Mouse (Mus musculus) MEL (cell line): Measurements from ENCODE around the gene Ntn5. TPM values are rescaled to one million over a fixed set of nuclear protein-coding genes. Genes with fewer than 3 reads are reported as not detected.
A peak's percentile ranks its signal among the peaks of the same experiment; 100 is the strongest.

ENCODE experiments used
- DNase-seq: peaks from one replicate; pipeline ENCODE4 v3.0.0; 2011; ENCODE audit warnings: low read depth, low spot score
- H3K27ac ChIP-seq: 2 replicates; pipeline ENCODE4 v1.5.1; 2012; ENCODE audit warnings: low read depth, mild to moderate bottlenecking, control low read depth, low read length, moderate library complexity; ENCODE audit not compliant: control insufficient read depth
- H3K27me3 ChIP-seq, 2 experiments: fragments of 150-350 bp in 1 of 2; sonication (generic) in 1 of 2; 2 replicates each; pipeline ENCODE4 v1.6.1; 2012; ENCODE audit warnings: low read length in 2 of 2, mild to moderate bottlenecking in 2 of 2, improper control_type of control experiment in 1 of 2, moderate library complexity in 1 of 2; ENCODE audit not compliant: insufficient read depth in 2 of 2, control insufficient read depth in 1 of 2
- H3K36me3 ChIP-seq, 2 experiments: 2 replicates each; pipeline ENCODE4 v1.6.1; 2012 to 2014; ENCODE audit warnings: low read length in 2 of 2, improper control_type of control experiment in 1 of 2, inconsistent platforms in 1 of 2, mild to moderate bottlenecking in 1 of 2; ENCODE audit not compliant: insufficient read depth in 2 of 2, control insufficient read depth in 1 of 2
- H3K4me1 ChIP-seq, 2 experiments: fragments of 150-350 bp in 1 of 2; sonication (generic) in 1 of 2; 2 replicates each; pipeline ENCODE4 v1.6.1; 2012; ENCODE audit warnings: low read length in 2 of 2, improper control_type of control experiment in 1 of 2, mild to moderate bottlenecking in 1 of 2; ENCODE audit not compliant: insufficient read depth in 2 of 2, control insufficient read depth in 1 of 2
- H3K4me3 ChIP-seq, 2 experiments: fragments of 150-350 bp in 1 of 2; sonication (generic) in 1 of 2; 2 replicates each; pipeline ENCODE4 v1.5.1; 2012; ENCODE audit warnings: low read depth in 2 of 2, low read length in 2 of 2, mild to moderate bottlenecking in 2 of 2, moderate library complexity in 2 of 2, control low read depth in 1 of 2, improper control_type of control experiment in 1 of 2; ENCODE audit not compliant: control insufficient read depth in 1 of 2, insufficient read depth in 1 of 2
- H3K79me2 ChIP-seq: 2 replicates; pipeline ENCODE4 v1.6.1; 2012; ENCODE audit warnings: mild to moderate bottlenecking, low read length, moderate library complexity; ENCODE audit not compliant: control insufficient read depth, poor library complexity, insufficient read depth
- H3K9ac ChIP-seq: 2 replicates; pipeline ENCODE4 v1.6.1; 2012; ENCODE audit warnings: low read depth, mild to moderate bottlenecking, control low read depth, low read length, moderate library complexity; ENCODE audit not compliant: control insufficient read depth, poor library complexity, severe bottlenecking
- H3K9me3 ChIP-seq: fragments of 150-350 bp; sonication (generic); replicated peaks from 2 replicates; pipeline ENCODE4 v1.6.1; 2012; ENCODE audit warnings: mild to moderate bottlenecking, low read length, improper control_type of control experiment, moderate library complexity; ENCODE audit not compliant: insufficient read depth
- BHLHE40 ChIP-seq: IDR thresholded peaks from 2 replicates; pipeline ENCODE4 v1.6.1; 2012; ENCODE audit warnings: low read depth, mild to moderate bottlenecking, inconsistent platforms, low read length, improper control_type of control experiment, borderline replicate concordance
- CHD1 ChIP-seq: IDR thresholded peaks from 2 replicates; pipeline ENCODE4 v1.6.1; 2012; ENCODE audit warnings: low read depth, mild to moderate bottlenecking, inconsistent platforms, low read length, improper control_type of control experiment
- CHD2 ChIP-seq: IDR thresholded peaks from 2 replicates; pipeline ENCODE4 v1.6.1; 2011; ENCODE audit warnings: low read length, improper control_type of control experiment
- CTCF ChIP-seq, 3 experiments: IDR thresholded peaks in 2 of 3; conservative IDR thresholded peaks in 1 of 3; 2 replicates each; pipeline ENCODE4 v1.5.1; 2011 to 2012; ENCODE audit warnings: low read length in 3 of 3, low read depth in 2 of 3, mild to moderate bottlenecking in 2 of 3, improper control_type of control experiment in 1 of 3, inconsistent platforms in 1 of 3, mixed read lengths in 1 of 3, moderate library complexity in 1 of 3; ENCODE audit not compliant: control insufficient read depth in 1 of 3, insufficient read depth in 1 of 3, poor library complexity in 1 of 3, severe bottlenecking in 1 of 3
- E2F4 ChIP-seq: IDR thresholded peaks from 2 replicates; pipeline ENCODE4 v1.6.1; 2011; ENCODE audit warnings: low read depth, low read length, improper control_type of control experiment, borderline replicate concordance
- ETS1 ChIP-seq: IDR thresholded peaks from 2 replicates; pipeline ENCODE4 v1.6.1; 2012; ENCODE audit warnings: low read depth, mild to moderate bottlenecking, inconsistent platforms, low read length, improper control_type of control experiment, moderate library complexity
- GATA1 ChIP-seq: IDR thresholded peaks from 2 replicates; pipeline ENCODE4 v1.6.1; 2011; ENCODE audit warnings: low read depth, low read length, improper control_type of control experiment
- JUND ChIP-seq: IDR thresholded peaks from 2 replicates; pipeline ENCODE4 v1.6.1; 2011; ENCODE audit warnings: low read depth, mild to moderate bottlenecking, improper control_type of control experiment, low read length
- MAFK ChIP-seq: IDR thresholded peaks from 2 replicates; pipeline ENCODE4 v1.6.1; 2011; ENCODE audit warnings: low read depth, mild to moderate bottlenecking, low read length, improper control_type of control experiment, borderline replicate concordance
- MAZ ChIP-seq: IDR thresholded peaks from 2 replicates; pipeline ENCODE4 v1.6.1; 2012; ENCODE audit warnings: low read depth, mild to moderate bottlenecking, inconsistent platforms, low read length, improper control_type of control experiment
- NRF1 ChIP-seq: IDR thresholded peaks from 2 replicates; pipeline ENCODE4 v1.6.1; 2014; ENCODE audit warnings: low read depth, mild to moderate bottlenecking, inconsistent platforms, low read length, improper control_type of control experiment, moderate library complexity; ENCODE audit not compliant: poor library complexity, insufficient read depth, severe bottlenecking
- POLR2AphosphoS5 ChIP-seq: IDR thresholded peaks from 2 replicates; pipeline ENCODE4 v1.6.1; 2012; ENCODE audit warnings: low read depth, borderline replicate concordance, mild to moderate bottlenecking, inconsistent platforms, low read length, moderate library complexity, mixed read lengths
- RAD21 ChIP-seq: IDR thresholded peaks from 2 replicates; pipeline ENCODE4 v1.6.1; 2011; ENCODE audit warnings: mild to moderate bottlenecking, low read depth, low read length, improper control_type of control experiment
- SMC3 ChIP-seq: IDR thresholded peaks from 2 replicates; pipeline ENCODE4 v1.6.1; 2011; ENCODE audit warnings: low read depth, low read length, improper control_type of control experiment
- ZC3H11A ChIP-seq: IDR thresholded peaks from 2 replicates; pipeline ENCODE4 v1.6.1; 2012; ENCODE audit warnings: low read depth, mild to moderate bottlenecking, inconsistent platforms, low read length, improper control_type of control experiment
- ZKSCAN1 ChIP-seq: IDR thresholded peaks from 2 replicates; pipeline ENCODE4 v1.6.1; 2012; ENCODE audit warnings: low read depth, mild to moderate bottlenecking, inconsistent platforms, low read length, improper control_type of control experiment, moderate library complexity
- ZMIZ1 ChIP-seq: IDR thresholded peaks from 2 replicates; pipeline ENCODE4 v1.6.1; 2012; ENCODE audit warnings: low read depth, mild to moderate bottlenecking, inconsistent platforms, low read length, improper control_type of control experiment, moderate library complexity
- polyA plus RNA-seq, 2 experiments: library from polyadenylated mRNA; stranded (reverse) in 1 of 2; unstranded in 1 of 2; fragments of >175 nt in 1 of 2; fragments of >200 nt in 1 of 2; gene quantifications; 2 replicates each; pipeline versions ENCODE4 v1.2.1 to v1.2.4; 2012; ENCODE audit warnings: low replicate concordance in 2 of 2, low read depth in 1 of 2; ENCODE audit not compliant: insufficient read length in 2 of 2, insufficient read depth in 1 of 2, missing spikeins in 1 of 2
- total RNA-seq: library from RNA; depleted of rRNA; stranded (reverse); fragments of 300-350 nt; gene quantifications from 2 replicates; pipeline ENCODE4 v1.2.3, GENCODE M21; 2012

Ntn5 gene
- total and polyA plus RNA-seq, 3 experiments = 0.13 TPM; not detected in 2

DNA sequence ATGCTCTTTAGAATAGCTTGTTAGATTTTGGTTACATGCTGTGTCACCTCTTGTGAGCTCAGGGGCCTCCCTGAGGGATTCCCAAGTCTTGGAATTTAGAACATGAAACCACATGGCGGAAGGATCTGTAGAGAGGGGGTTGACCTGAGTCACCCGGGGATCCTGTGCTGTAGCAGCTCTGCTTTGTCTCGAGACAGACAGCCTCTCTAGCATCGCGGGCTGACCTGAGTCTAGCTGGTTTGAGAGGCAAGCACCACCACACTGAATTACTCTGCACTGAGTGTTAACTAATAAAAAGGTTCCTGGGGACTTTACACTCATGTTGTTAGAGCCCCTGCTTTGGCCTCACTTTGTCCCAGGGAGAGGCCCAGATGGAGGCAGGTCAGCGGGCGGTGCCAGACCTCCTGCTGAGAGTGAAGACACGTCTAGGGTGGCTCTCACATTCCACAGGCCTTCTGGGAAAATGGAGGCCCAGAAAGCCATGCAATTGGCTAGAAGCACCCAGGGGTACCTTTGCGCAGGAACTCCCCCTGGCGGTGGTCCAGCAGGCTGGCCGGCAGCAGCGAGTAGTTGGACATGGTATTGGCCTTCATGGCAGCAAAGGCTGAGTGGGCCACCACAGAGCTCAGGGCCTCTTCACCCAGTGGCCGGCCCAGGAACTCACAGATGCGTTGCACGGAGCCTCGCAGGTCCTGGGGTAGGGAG lies 47.1 kb downstream of the Ntn5 start:
- no peaks in the 10 kb centered on the region for H3K79me2 ChIP-seq
- no peak for TF ChIP-seq E2F4
- TF ChIP-seq CTCF (IDR thresholded peaks at IDR 0.05 in 2 of 3, conservative IDR thresholded peaks at IDR 0.05 in 1 of 3; ENCODE audit: control insufficient read depth in 1 of 3, insufficient read depth in 1 of 3, low read depth in 2 of 3, low read length in 3 of 3, poor library complexity in 1 of 3, severe bottlenecking in 1 of 3) = peak; percentile 58 to 75 (median 61)
- no peak for TF ChIP-seq CHD1
- peak; percentile 17 for TF ChIP-seq RAD21
- TF ChIP-seq ETS1 = no peak
- TF ChIP-seq SMC3 = peak; percentile 50
- 0 out of 2 replicates have a peak, but pooled peaks have one; percentile 7 for TF ChIP-seq ZC3H11A
- no peak for TF ChIP-seq BHLHE40
- peak; percentile 63 for DNase-seq

DNA sequence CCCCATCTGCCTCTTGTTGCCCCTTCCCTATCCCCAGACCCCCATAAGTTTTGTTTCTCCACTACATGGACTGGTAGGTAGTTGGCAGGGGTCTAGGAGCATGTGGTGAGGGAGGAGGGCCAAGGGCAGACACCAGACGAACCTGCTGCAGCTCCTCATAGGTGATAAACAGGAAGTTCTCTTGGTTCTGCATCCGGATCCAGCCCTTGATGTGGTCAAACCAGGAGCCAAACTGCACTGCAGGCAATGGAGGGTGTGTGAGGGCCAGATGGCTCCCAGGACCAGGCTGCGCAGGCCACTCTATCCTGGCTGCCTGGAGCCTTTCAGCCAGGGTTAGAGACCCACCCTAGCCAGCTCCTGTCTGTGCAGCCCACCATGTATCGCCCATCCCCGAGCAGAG lies 49.7 kb downstream of the Ntn5 start:
- Histone ChIP-seq H3K4me3 (no peak overlapping the region), H3K27me3 (no peaks in the 10 kb centered on the region), H3K9me3 (no peaks in the 10 kb centered on the region), H3K4me1 (no peaks in the 10 kb centered on the region), H3K36me3 (no peaks in the 10 kb centered on the region), H3K27ac (no peak overlapping the region), H3K79me2 (no peaks in the 10 kb centered on the region), H3K9ac (no peak overlapping the region)
- no peak for DNase-seq
- TF ChIP-seq ZC3H11A = no peak
- no peak for TF ChIP-seq ZKSCAN1
- no peak for TF ChIP-seq GATA1
- no peak for TF ChIP-seq CHD2
- no peak for TF ChIP-seq JUND
- no peak for TF ChIP-seq MAZ
- TF ChIP-seq BHLHE40 = no peak
- no peak for TF ChIP-seq NRF1
- TF ChIP-seq MAFK = no peak
- TF ChIP-seq ZMIZ1 = no peak
- no peak for TF ChIP-seq POLR2AphosphoS5

More for the DNA sequence above, 47.1 kb downstream of the Ntn5 start:
- Histone ChIP-seq H3K36me3 (no peaks in the 10 kb centered on the region), H3K4me3 (no peak overlapping the region), H3K27ac (no peak overlapping the region), H3K9me3 (no peaks in the 10 kb centered on the region), H3K27me3 (no peaks in the 10 kb centered on the region), H3K9ac (no peak overlapping the region), H3K4me1 (no peaks in the 10 kb centered on the region)
